Mouse (Mus musculus): ENCODE results near the gene 4930432M17Rik.

- TF ChIP-seq CTCF (IDR thresholded peaks at IDR 0.05), result no peak
- no peak for TF ChIP-seq POLR2A (IDR thresholded peaks at IDR 0.05; ENCODE audit: insufficient read depth, low read depth, low read length)
These were observed 13.6 kb upstream of the 4930432M17Rik start for GRCm38 (mm10) chr3:121656922-121657321.
